8 mouse cellular contexts compared by ENCODE assay signal in genomic region chr17:34291609-34292008, GRCm38 (mm10). TPM values are rescaled to one million over a fixed set of nuclear protein-coding genes. Genes with fewer than 3 reads are reported as not detected.
DNase-seq lines count a peak whose midpoint lies in the region; ATAC-seq lines count a peak whose summit lies in the region.

No protein-coding gene starts in this region.

- no peak overlapping the region for H3K4me2 ChIP-seq in intestine, embryonic 14.5 days (ENCODE audit: low read length)

- H3K36me3 ChIP-seq in intestine, embryonic 14.5 days (ENCODE audit: control insufficient read depth, insufficient read depth, low read length) = no peaks in the 10 kb centered on the region
- no peaks in the 10 kb centered on the region for H3K36me3 ChIP-seq in megakaryocyte, embryonic 14.5 days (replicated peaks; ENCODE audit: low read length)

- H3K4me3 ChIP-seq in intestine, embryonic 14.5 days (ENCODE audit: low read depth, low read length) = no peak overlapping the region
- H3K4me3 ChIP-seq in megakaryocyte, embryonic 14.5 days (replicated peaks) = peak overlapping the region; percentile 77

- no peaks in the 10 kb centered on the region for H3K27me3 ChIP-seq in intestine, embryonic 14.5 days (replicated peaks; ENCODE audit: control insufficient read depth, insufficient read depth, low read length)
- H3K27me3 ChIP-seq in megakaryocyte, embryonic 14.5 days (replicated peaks) = no peaks in the 10 kb centered on the region

- peak; percentile 92 for ATAC-seq in intestine, embryonic 14.5 days (replicated peaks; ENCODE audit: low FRiP score, low TSS enrichment, low read depth)

- WGBS in intestine, embryonic 14.5 days = 14% methylated on average over 8 of the region's 8 CpGs

- no peak overlapping the region for H3K27ac ChIP-seq in intestine, embryonic 14.5 days (ENCODE audit: low read depth)

- DNase-seq in adrenal gland, adult (ENCODE audit: inconsistent age in 2 of 2, low spot score in 1 of 2) = peak; percentile 74 to 92
- peak; percentile 95 for DNase-seq in embryo, embryonic 10 days (ENCODE audit: low spot score)
- DNase-seq in gastrocnemius, postnatal 25 days = peak; percentile 51
- DNase-seq in intestine, embryonic 14.5 days (ENCODE audit: low spot score) = peak; percentile 97
- DNase-seq in left cerebral cortex, adult 8-10 months (ENCODE audit: low spot score in 2 of 2) = peak; percentile 54 to 73
- peak; percentile 88 to 91 for DNase-seq in right cerebral cortex, postnatal 10 days (ENCODE audit: low spot score in 2 of 2)
- DNase-seq in urinary bladder, postnatal 36 days (ENCODE audit: low spot score in 2 of 2) = peak; percentile 65 to 74

- H3K9me3 ChIP-seq in intestine, embryonic 14.5 days (ENCODE audit: control insufficient read depth, low read length) = no peaks in the 10 kb centered on the region
- H3K9me3 ChIP-seq in megakaryocyte, embryonic 14.5 days = no peaks in the 10 kb centered on the region

- H3K9ac ChIP-seq in intestine, embryonic 14.5 days (ENCODE audit: low read length) = no peak overlapping the region

- no peaks in the 10 kb centered on the region for H3K4me1 ChIP-seq in intestine, embryonic 14.5 days (replicated peaks; ENCODE audit: control insufficient read depth, insufficient read depth, low read length)
- H3K4me1 ChIP-seq in megakaryocyte, embryonic 14.5 days = peaks cover 51% of the 10 kb centered on the region

RNA-seq across cellular contexts. Expression of gene H2-Aa, which starts 4.0 kb away (rescaled TPM):
- total RNA-seq in gastrocnemius, postnatal 25 days (2021) = 1 to 10 TPM; 4.4 to 4.5 TPM
- 4.7 and 5.8 TPM in 2 replicates for polyA plus RNA-seq in intestine, embryonic 14.5 days (2014; fragmentation: Nextera tagmentation; extraction: Ambion mirVana)
- total RNA-seq in left cerebral cortex, adult 8-10 months (2022) = 10 to 100 TPM in 2 of 4 experiments, 1 to 10 TPM in 2; 3.4 to 37.3 (median 13.3) TPM
- polyA plus RNA-seq in megakaryocyte, embryonic 14.5 days (2012; ENCODE audit: insufficient read depth, low replicate concordance) = 0.64 TPM in 1 of 2 replicates, not detected in the other

RNA-seq across cellular contexts. Expression of gene H2-Eb1, which starts 14.1 kb away (rescaled TPM):
- 1 to 10 TPM; 3.9 to 5.5 TPM for total RNA-seq in gastrocnemius, postnatal 25 days (2021)
- 4.1 and 4.3 TPM in 2 replicates for polyA plus RNA-seq in intestine, embryonic 14.5 days (2014; fragmentation: Nextera tagmentation; extraction: Ambion mirVana)
- total RNA-seq in left cerebral cortex, adult 8-10 months (2022) = 10 to 100 TPM in 2 of 4 experiments, 1 to 10 TPM in 2; 2.7 to 26.0 (median 9.3) TPM
- 2.8 TPM in 1 of 2 replicates, not detected in the other for polyA plus RNA-seq in megakaryocyte, embryonic 14.5 days (2012; ENCODE audit: insufficient read depth, low replicate concordance)

RNA-seq across cellular contexts. Expression of gene H2-Eb2, which starts 33.9 kb away (rescaled TPM):
- total RNA-seq in gastrocnemius, postnatal 25 days (2021) = not detected
- polyA plus RNA-seq in intestine, embryonic 14.5 days (2014; fragmentation: Nextera tagmentation; extraction: Ambion mirVana) = not detected in 2 replicates
- total RNA-seq in left cerebral cortex, adult 8-10 months (2022) = not detected
- polyA plus RNA-seq in megakaryocyte, embryonic 14.5 days (2012; ENCODE audit: insufficient read depth, low replicate concordance) = not detected in 2 replicates

RNA-seq across cellular contexts. Expression of gene H2-Ab1, which starts 34.1 kb away (rescaled TPM):
- total RNA-seq in gastrocnemius, postnatal 25 days (2021) = 1 to 10 TPM; 2.7 to 3.3 TPM
- 12.2 and 12.9 TPM in 2 replicates for polyA plus RNA-seq in intestine, embryonic 14.5 days (2014; fragmentation: Nextera tagmentation; extraction: Ambion mirVana)
- total RNA-seq in left cerebral cortex, adult 8-10 months (2022) = 10 to 100 TPM in 2 of 4 experiments, 1 to 10 TPM in 2; 2.4 to 30.3 (median 11.7) TPM
- 1.8 TPM in 1 of 2 replicates, not detected in the other for polyA plus RNA-seq in megakaryocyte, embryonic 14.5 days (2012; ENCODE audit: insufficient read depth, low replicate concordance)

RNA-seq across cellular contexts. Expression of gene H2-Ob, which starts 52.9 kb away (rescaled TPM):
- total RNA-seq in gastrocnemius, postnatal 25 days (2021) = under 1 TPM in 1 of 2 experiments, not detected in 1; 0.13 TPM
- polyA plus RNA-seq in intestine, embryonic 14.5 days (2014; fragmentation: Nextera tagmentation; extraction: Ambion mirVana) = 0.11 TPM in 1 of 2 replicates, not detected in the other
- total RNA-seq in left cerebral cortex, adult 8-10 months (2022) = 1 to 10 TPM in 2 of 4 experiments, under 1 TPM in 2; 0.54 to 1.3 (median 0.90) TPM
- 0.76 TPM in 1 of 2 replicates, not detected in the other for polyA plus RNA-seq in megakaryocyte, embryonic 14.5 days (2012; ENCODE audit: insufficient read depth, low replicate concordance)
